Mouse (Mus musculus) limb, embryonic 11.5 days (tissue): Measurements from ENCODE around the gene Lonp1. TPM values are rescaled to one million over a fixed set of nuclear protein-coding genes. Genes with fewer than 3 reads are reported as not detected.
"Not testable (repeated sequence)": the region's sequence is repeated elsewhere in the genome, so short reads cannot be mapped to it uniquely, and the experiment has no call there.

Experiments
- ATAC-seq: fragments of 200-750 bp; cut with Nextera tagmentation; 2 replicates; pipeline ENCODE4 v1.8.0; 2017; ENCODE audit warnings: low read depth; ENCODE audit not compliant: insufficient number of reproducible peaks, low FRiP score, low TSS enrichment
- DNase-seq: peaks from one replicate; pipeline ENCODE4 v3.0.0-alpha.2; 2015; ENCODE audit warnings: low spot score
- H3K27ac ChIP-seq: fragments of 300-500 bp; sonication (generic); replicated peaks from 2 replicates; pipeline ENCODE4 v1.5.1; 2014; ENCODE audit warnings: low read depth, mild to moderate bottlenecking, low read length
- H3K27me3 ChIP-seq: fragments of 300-500 bp; sonication (generic); 2 replicates; pipeline ENCODE4 v1.6.1; 2014; ENCODE audit warnings: mild to moderate bottlenecking, low read length, mixed read lengths; ENCODE audit not compliant: control insufficient read depth, insufficient read depth
- H3K36me3 ChIP-seq: fragments of 300-500 bp; sonication (generic); 2 replicates; pipeline ENCODE4 v1.6.1; 2014; ENCODE audit warnings: mild to moderate bottlenecking, low read length, moderate library complexity, mixed read lengths; ENCODE audit not compliant: control insufficient read depth, insufficient read depth
- H3K4me1 ChIP-seq: fragments of 300-500 bp; sonication (generic); 2 replicates; pipeline ENCODE4 v1.6.1; 2014; ENCODE audit warnings: low read length, mixed read lengths; ENCODE audit not compliant: control insufficient read depth, insufficient read depth
- H3K4me2 ChIP-seq: fragments of 300-500 bp; sonication (generic); 2 replicates; pipeline ENCODE4 v1.6.1; 2014; ENCODE audit warnings: low read depth, mild to moderate bottlenecking, moderate library complexity; ENCODE audit not compliant: severe bottlenecking
- H3K4me3 ChIP-seq: fragments of 300-500 bp; sonication (generic); 2 replicates; pipeline ENCODE4 v1.5.1; 2014; ENCODE audit warnings: low read depth, low read length
- H3K9ac ChIP-seq: fragments of 300-500 bp; sonication (generic); 2 replicates; pipeline ENCODE4 v1.6.1; 2014; ENCODE audit warnings: mild to moderate bottlenecking, low read length
- H3K9me3 ChIP-seq: fragments of 300-500 bp; sonication (generic); 2 replicates; pipeline ENCODE4 v1.6.1; 2016; ENCODE audit warnings: low read length; ENCODE audit not compliant: control insufficient read depth
- WGBS: fragments of 180-500 bp; shearing (Covaris S2); extraction: QIAGEN DNeasy Blood & Tissue Kit; methylation state at CpG from one replicate; pipeline ENCODE4 v1.1.7; 2014; 5-methylcytosine and 5-hydroxymethylcytosine counted together
- polyA plus RNA-seq: library from polyadenylated mRNA; unstranded; fragments of >200 nt; fragmentation: Nextera tagmentation; extraction: Ambion mirVana; gene quantifications from 2 replicates; pipeline ENCODE4 v1.2.1, GENCODE M21; 2014

Lonp1 gene
- polyA plus RNA-seq, 1 experiment from 2014 or later, result 61.9 TPM

- no peaks in the 10 kb centered on the region for H3K36me3 ChIP-seq
- no peak overlapping the region for H3K4me3 ChIP-seq
- no peaks in the 10 kb centered on the region for H3K27me3 ChIP-seq
- WGBS, result 58% methylated on average over 4 of the region's 4 CpGs
- no peak overlapping the region for H3K4me2 ChIP-seq
- H3K9me3 ChIP-seq, result no peaks in the 10 kb centered on the region
- no peak for DNase-seq
- H3K9ac ChIP-seq, result no peak overlapping the region
- H3K27ac ChIP-seq, result no peak overlapping the region
- no peak for ATAC-seq
- H3K4me1 ChIP-seq, result peaks cover 7% of the 10 kb centered on the region
These were observed 5.1 kb upstream of the Lonp1 start for GRCm38 (mm10) chr17:56631807-56632206.

- 89% methylated on average over 27 of the region's 27 CpGs for WGBS
These were observed 3.4 kb upstream of the Lonp1 start for GRCm38 (mm10) chr17:56629800-56630781.

GRCm38 (mm10) chr17:56627530-56628277, 1.0 kb upstream of the Lonp1 start, which contains the start of gene Catsperd:
Gene Catsperd (plus strand): TSS chr17:56628143.
- Histone ChIP-seq H3K4me2 (peak within 1 kb of the TSS; percentile 89), H3K36me3 (peaks cover 7% of the 10 kb centered on the region), H3K27me3 (no peaks in the 10 kb centered on the region), H3K9me3 (no peaks in the 10 kb centered on the region), H3K27ac (peak within 1 kb of the TSS; percentile 62), H3K9ac (peak within 1 kb of the TSS; percentile 49), H3K4me1 (peaks cover 9% of the 10 kb centered on the region), H3K4me3 (peak within 1 kb of the TSS; percentile 98)
- WGBS, result 8% methylated on average over 26 of the region's 26 CpGs
- DNase-seq, result peak; percentile 61
- peak; percentile 48 for ATAC-seq

More at GRCm38 (mm10) chr17:56629800-56630781, 3.4 kb upstream of the Lonp1 start:
- not testable (repeated sequence) for H3K36me3 ChIP-seq, H3K27ac ChIP-seq, H3K4me3 ChIP-seq, ATAC-seq, H3K4me1 ChIP-seq, H3K9ac ChIP-seq, H3K27me3 ChIP-seq, H3K9me3 ChIP-seq, DNase-seq, H3K4me2 ChIP-seq

GRCm38 (mm10) chr17:56626260-56626659, 427 bp downstream of the Lonp1 start:
- Histone ChIP-seq H3K4me2 (peak overlapping the region; percentile 89), H3K4me3 (peak overlapping the region; percentile 98), H3K9ac (peak overlapping the region; percentile 84), H3K27me3 (no peaks in the 10 kb centered on the region), H3K27ac (no peak overlapping the region), H3K4me1 (peaks cover 9% of the 10 kb centered on the region), H3K9me3 (no peaks in the 10 kb centered on the region), H3K36me3 (peaks cover 14% of the 10 kb centered on the region)
- ATAC-seq (no peak), DNase-seq (no peak)
- 1% methylated on average over 32 of the region's 32 CpGs for WGBS

- WGBS, result 86% methylated on average over 3 of the region's 3 CpGs
- no peak for ATAC-seq
- Histone ChIP-seq H3K4me3 (peak overlapping the region; percentile 98; the same call in 1 of the 2 replicates), H3K36me3 (peaks cover 15% of the 10 kb centered on the region), H3K9me3 (no peaks in the 10 kb centered on the region), H3K4me1 (peaks cover 9% of the 10 kb centered on the region), H3K27ac (no peak overlapping the region), H3K9ac (no peak overlapping the region), H3K4me2 (peak overlapping the region; percentile 89; the same call in 1 of the 2 replicates), H3K27me3 (no peaks in the 10 kb centered on the region)
- no peak for DNase-seq
These were observed 1.2 kb downstream of the Lonp1 start for GRCm38 (mm10) chr17:56625495-56625894.

- WGBS, result 89% methylated on average over 8 of the region's 8 CpGs
- Histone ChIP-seq H3K4me1 (peaks cover 8% of the 10 kb centered on the region), H3K36me3 (peaks cover 46% of the 10 kb centered on the region), H3K4me3 (no peak overlapping the region), H3K4me2 (no peak overlapping the region), H3K9ac (no peak overlapping the region), H3K27ac (no peak overlapping the region), H3K27me3 (no peaks in the 10 kb centered on the region), H3K9me3 (no peaks in the 10 kb centered on the region)
- ATAC-seq (no peak), DNase-seq (no peak)
These were observed 9.1 kb downstream of the Lonp1 start for GRCm38 (mm10) chr17:56617628-56618027.

- no peak overlapping the region for H3K4me2 ChIP-seq
- peaks cover 42% of the 10 kb centered on the region for H3K36me3 ChIP-seq
- no peak overlapping the region for H3K9ac ChIP-seq
- peaks cover 8% of the 10 kb centered on the region for H3K4me1 ChIP-seq
- no peaks in the 10 kb centered on the region for H3K9me3 ChIP-seq
- no peak for DNase-seq
- H3K27me3 ChIP-seq, result no peaks in the 10 kb centered on the region
- WGBS, result 86% methylated on average over 3 of the region's 3 CpGs
- 0 out of 2 replicates have a peak overlapping the region, but pooled peaks have one; percentile 3 for H3K4me3 ChIP-seq
- H3K27ac ChIP-seq, result no peak overlapping the region
- ATAC-seq, result no peak
These were observed 10.0 kb downstream of the Lonp1 start for GRCm38 (mm10) chr17:56616725-56617124.

GRCm38 (mm10) chr17:56615792-56616191, 10.9 kb downstream of the Lonp1 start:
- Histone ChIP-seq H3K36me3 (peaks cover 40% of the 10 kb centered on the region), H3K4me1 (peaks cover 8% of the 10 kb centered on the region), H3K27ac (no peak overlapping the region), H3K4me2 (no peak overlapping the region), H3K9me3 (no peaks in the 10 kb centered on the region), H3K27me3 (no peaks in the 10 kb centered on the region), H3K4me3 (no peak overlapping the region), H3K9ac (no peak overlapping the region)
- ATAC-seq (no peak), DNase-seq (no peak)
- WGBS, result 95% methylated on average over 4 of the region's 4 CpGs
